In the genomic region with DNA sequence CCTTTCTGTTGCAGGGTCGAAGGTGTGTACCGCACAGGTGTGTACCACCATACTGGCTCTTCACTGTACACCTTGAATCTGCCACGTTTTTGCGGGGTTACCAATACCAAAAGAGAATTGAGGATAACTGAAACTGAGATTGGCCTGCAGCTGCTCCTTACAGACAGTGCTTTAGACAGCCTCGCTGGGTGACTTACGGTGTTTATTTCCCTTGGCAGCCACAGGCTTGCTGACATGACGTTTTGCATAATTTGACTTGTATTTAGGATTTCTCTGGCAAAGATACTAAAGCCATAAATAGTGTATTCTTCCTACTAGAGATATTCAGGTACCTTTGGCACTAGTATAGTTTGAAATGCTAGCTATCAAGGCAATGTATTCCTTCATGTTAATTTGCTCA, we compare ENCODE assay signal across 9 mouse cellular contexts.
"Had no signal": no experiment of that assay in that cellular context is flagged by ENCODE, and none has a peak within 500 bp of the region (broad histone marks: within the 10 kb centered on the region; RNA-seq: fewer than 3 reads in every experiment).

No protein-coding gene starts in this region.

- H3K27me3 ChIP-seq: liver, embryonic 13.5 days; midbrain, embryonic 15.5 days had no signal

- H3K4me2 ChIP-seq: liver, embryonic 13.5 days; midbrain, embryonic 15.5 days had no signal

- H3K9ac ChIP-seq: liver, embryonic 13.5 days; liver, postnatal 0 days; midbrain, embryonic 15.5 days had no signal

- H3K27ac ChIP-seq: left cerebral cortex, adult 2 months; liver, embryonic 13.5 days; midbrain, embryonic 15.5 days had no signal

- H3K4me3 ChIP-seq: left cerebral cortex, adult 2 months; liver, embryonic 13.5 days; midbrain, embryonic 15.5 days had no signal

- H3K9me3 ChIP-seq: liver, embryonic 13.5 days; midbrain, embryonic 15.5 days had no signal

- DNase-seq: kidney, postnatal 14 days; liver; liver, embryonic 13.5 days; liver, postnatal 0 days; thymus, adult 18-20 months; thymus, postnatal 14 days had no signal

- H3K36me3 ChIP-seq: liver, embryonic 13.5 days; midbrain, embryonic 15.5 days had no signal

- ATAC-seq: intestine, postnatal 0 days; liver, postnatal 0 days; midbrain, embryonic 15.5 days had no signal

- H3K4me1 ChIP-seq: liver, embryonic 13.5 days had no signal
